Mouse (Mus musculus): Measurements from ENCODE around the gene Ino80e. TPM values are rescaled to one million over a fixed set of nuclear protein-coding genes. Genes with fewer than 3 reads are reported as not detected.

The Ino80e gene
- 26.9 and 34.5 TPM in 2 replicates for polyA plus RNA-seq (2012; rRNA removed)

DNA sequence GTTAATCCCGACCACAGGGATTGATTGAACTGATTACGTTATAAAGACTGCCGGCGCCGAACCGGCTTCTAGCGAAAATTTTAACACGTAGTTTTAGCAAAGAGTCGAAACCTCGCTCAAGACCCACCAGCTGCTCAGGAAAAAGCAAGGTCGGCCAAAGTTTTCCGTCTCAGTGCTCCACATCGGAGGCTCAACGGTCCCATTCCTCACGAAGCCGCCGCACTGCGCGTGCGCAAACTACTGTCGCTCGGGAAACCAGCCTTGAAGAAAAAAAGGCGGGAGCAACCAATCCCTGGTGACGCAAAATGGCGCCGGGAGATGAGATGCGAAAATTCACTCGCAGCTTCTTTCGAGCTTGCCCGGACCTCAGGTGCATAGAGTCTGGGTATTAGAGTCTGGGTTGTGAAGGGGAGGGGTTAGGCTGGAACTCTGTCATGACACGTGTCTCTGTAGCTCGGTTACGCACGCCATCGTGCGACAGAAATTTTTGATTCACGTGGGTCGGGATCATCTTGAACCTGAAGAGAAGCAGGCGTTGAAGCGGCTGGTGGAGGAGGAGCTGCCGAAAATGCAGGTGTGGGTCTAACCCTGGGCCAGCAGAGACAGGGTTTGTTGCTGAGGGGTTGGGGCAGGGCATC is at the start of gene Ino80e:
Ino80e (minus strand) TSS at position 231 of the 638 bp plus-strand sequence.

DNA sequence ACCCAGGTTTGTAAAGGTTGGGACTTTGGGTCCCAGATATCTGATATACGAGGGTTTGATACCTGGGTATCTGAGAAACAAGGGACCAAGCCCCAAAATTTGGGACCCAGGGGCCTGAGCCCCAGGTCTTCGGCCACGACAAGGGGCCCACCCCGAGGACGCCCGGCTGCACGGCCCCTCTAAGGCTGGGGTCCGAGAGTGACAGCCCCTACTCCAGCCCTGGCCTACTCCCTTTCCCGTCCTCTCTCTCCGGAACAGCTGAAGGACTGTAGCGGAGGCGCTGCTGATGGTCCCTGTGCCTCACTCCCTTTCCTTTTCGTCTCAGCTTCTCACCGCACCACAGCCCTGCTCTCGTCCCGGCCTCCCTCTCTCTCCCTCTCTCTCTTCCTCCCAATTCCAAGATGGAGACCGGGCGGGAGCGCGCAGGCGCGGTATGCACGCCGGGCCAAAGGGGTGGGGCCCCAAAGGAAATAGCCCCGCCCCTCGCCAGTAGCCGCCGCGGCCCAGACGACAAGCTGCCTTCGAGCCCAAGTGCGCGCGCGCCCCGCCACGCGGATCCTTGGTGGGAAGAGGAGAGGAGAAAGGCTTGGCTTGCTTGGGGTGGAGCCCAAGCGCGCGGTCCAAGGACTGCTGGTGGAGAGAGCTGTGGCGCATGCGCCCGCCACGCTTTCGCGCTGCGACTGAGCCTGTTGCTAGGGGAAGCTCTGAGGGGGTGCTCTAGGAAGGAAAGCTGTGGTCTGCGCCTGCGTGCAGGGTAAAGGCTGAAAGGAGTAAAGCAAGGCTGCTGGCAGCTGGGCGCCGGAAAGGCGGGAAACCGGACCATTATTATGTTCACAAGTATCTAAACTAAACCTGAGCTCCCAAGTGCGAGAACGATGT is 22.3 kb upstream of the Ino80e start, which contains the start of gene Taok2:
Taok2 (minus strand) TSS at position 418 of the 879 bp plus-strand sequence.

DNA sequence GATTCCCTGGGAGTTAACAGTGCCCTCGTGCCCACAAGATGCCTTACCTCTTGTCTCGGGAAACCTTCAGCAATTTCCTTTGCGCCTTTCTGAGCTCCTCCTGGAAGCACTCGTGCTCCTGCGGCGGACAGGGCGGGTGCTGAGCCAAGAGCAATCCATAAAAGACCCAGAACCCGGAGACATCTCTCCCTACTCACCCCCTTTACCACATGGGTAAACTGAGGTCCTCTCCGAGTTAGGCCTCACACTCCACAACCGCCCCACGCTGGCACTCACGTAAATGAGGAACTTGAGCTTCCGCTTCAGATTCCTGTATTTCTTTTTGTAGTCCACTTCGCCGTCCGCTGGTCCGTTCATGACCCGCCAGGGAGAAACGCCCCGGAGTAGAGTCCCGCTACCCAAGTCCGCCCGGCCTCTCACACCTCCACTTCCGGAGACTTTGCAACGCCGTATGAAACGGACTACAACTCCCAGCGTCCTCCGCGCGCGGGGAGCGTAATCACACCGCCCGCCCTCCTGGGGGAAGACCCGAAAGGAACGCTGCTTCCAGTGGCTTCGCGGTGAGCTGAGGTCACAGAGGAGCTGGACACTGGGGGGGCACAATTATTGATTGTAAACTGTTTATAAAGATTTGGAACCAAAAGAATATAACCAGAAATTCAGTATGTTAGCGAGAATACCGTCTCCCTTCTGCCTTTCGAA is 597 bp downstream of the Ino80e start, which contains the start of gene Hirip3:
Hirip3 (plus strand) TSS at position 544 of the 702 bp plus-strand sequence.

DNA sequence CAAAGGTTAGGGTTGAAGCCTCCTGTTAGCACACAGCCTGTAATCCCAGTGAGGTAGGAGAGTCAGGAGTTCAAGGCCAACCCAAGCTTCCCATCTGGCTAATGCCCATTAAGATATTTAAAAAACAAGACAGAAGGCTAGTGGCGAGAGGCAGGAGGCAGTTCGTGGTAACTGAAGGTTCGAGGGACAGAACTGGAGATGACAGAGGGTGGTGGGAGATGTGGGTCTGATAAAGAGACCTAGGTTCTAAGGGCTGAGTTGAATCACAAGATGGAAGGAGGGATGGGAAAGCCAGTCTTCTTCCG is 15.1 kb downstream of the Ino80e start, which contains the start of gene Doc2a:
Doc2a (plus strand) TSS at position 301 of the 305 bp plus-strand sequence.

GRCm38 (mm10) chr7:126831539-126831938 is 30.6 kb downstream of the Ino80e start, which contains the start of gene 4930451I11Rik:
Gene 4930451I11Rik (minus strand): TSS chr7:126831639.

Other genes starting within 250 kb of the Ino80e start
- gene Nupr1, start 231.5 kb downstream of the Ino80e start, polyA plus RNA-seq (2012; rRNA removed): 21.6 and 37.2 TPM in 2 replicates
- gene Sgf29, start 213.1 kb downstream of the Ino80e start, polyA plus RNA-seq (2012; rRNA removed): 35.5 and 43.7 TPM in 2 replicates
- 3.5 and 5.1 TPM in 2 replicates for gene Sult1a1, start 185.9 kb downstream of the Ino80e start, polyA plus RNA-seq (2012; rRNA removed)
- gene Bola2, start 167.0 kb downstream of the Ino80e start, polyA plus RNA-seq (2012; rRNA removed): 26.1 and 37.1 TPM in 2 replicates
- gene Slx1b, start 166.6 kb downstream of the Ino80e start, polyA plus RNA-seq (2012; rRNA removed): 8.4 and 8.8 TPM in 2 replicates
- gene Coro1a, start 154.6 kb downstream of the Ino80e start, polyA plus RNA-seq (2012; rRNA removed): 21.9 and 41.2 TPM in 2 replicates
- 242 and 263 TPM in 2 replicates for gene Mapk3, start 102.8 kb downstream of the Ino80e start, polyA plus RNA-seq (2012; rRNA removed)
- gene Gdpd3, start 96.0 kb downstream of the Ino80e start, polyA plus RNA-seq (2012; rRNA removed): 12.6 and 14.1 TPM in 2 replicates
- 169 and 334 TPM in 2 replicates for gene Ypel3, start 85.4 kb downstream of the Ino80e start, polyA plus RNA-seq (2012; rRNA removed)
- gene Tbx6, start 80.9 kb downstream of the Ino80e start, polyA plus RNA-seq (2012; rRNA removed): 2.0 and 2.5 TPM in 2 replicates
- 74.8 and 85.0 TPM in 2 replicates for gene Ppp4c, start 69.9 kb downstream of the Ino80e start, polyA plus RNA-seq (2012; rRNA removed)
- 3.8 and 6.7 TPM in 2 replicates for gene Fam57b, start 64.7 kb downstream of the Ino80e start, polyA plus RNA-seq (2012; rRNA removed)
- gene 4930451I11Rik, start 30.7 kb downstream of the Ino80e start, polyA plus RNA-seq (2012; rRNA removed): not detected in 2 replicates
- gene Doc2a, start 15.0 kb downstream of the Ino80e start, polyA plus RNA-seq (2012; rRNA removed): 0.08 TPM in 1 of 2 replicates, not detected in the other
- gene Hirip3, start 405 bp downstream of the Ino80e start, polyA plus RNA-seq (2012; rRNA removed): 2.2 and 2.3 TPM in 2 replicates
- 47.4 and 49.6 TPM in 2 replicates for gene Taok2, start 22.3 kb upstream of the Ino80e start, polyA plus RNA-seq (2012; rRNA removed)
- 97.1 and 106 TPM in 2 replicates for gene Tmem219, start 60.5 kb upstream of the Ino80e start, polyA plus RNA-seq (2012; rRNA removed)
- gene Kctd13, start 66.5 kb upstream of the Ino80e start, polyA plus RNA-seq (2012; rRNA removed): 7.3 and 9.2 TPM in 2 replicates
- gene Asphd1, start 87.2 kb upstream of the Ino80e start, polyA plus RNA-seq (2012; rRNA removed): 0.21 and 0.94 TPM in 2 replicates
- 1.9 and 2.3 TPM in 2 replicates for gene Sez6l2, start 88.2 kb upstream of the Ino80e start, polyA plus RNA-seq (2012; rRNA removed)
- gene Cdipt, start 113.5 kb upstream of the Ino80e start, polyA plus RNA-seq (2012; rRNA removed): 150 and 159 TPM in 2 replicates
- gene Cdiptos, start 113.7 kb upstream of the Ino80e start, polyA plus RNA-seq (2012; rRNA removed): 0.08 TPM in 1 of 2 replicates, not detected in the other
- 67.5 and 90.5 TPM in 2 replicates for gene Mvp, start 152.2 kb upstream of the Ino80e start, polyA plus RNA-seq (2012; rRNA removed)
- 0.94 TPM in 1 of 2 replicates, not detected in the other for gene Pagr1b, start 154.1 kb upstream of the Ino80e start, polyA plus RNA-seq (2012; rRNA removed)
- 8.5 TPM in 1 of 2 replicates, not detected in the other for gene Pagr1a, start 155.0 kb upstream of the Ino80e start, polyA plus RNA-seq (2012; rRNA removed)
- gene Gm42742, start 158.7 kb upstream of the Ino80e start, polyA plus RNA-seq (2012; rRNA removed): 1.6 and 8.9 TPM in 2 replicates
- gene Prrt2, start 158.8 kb upstream of the Ino80e start, polyA plus RNA-seq (2012; rRNA removed): 2.3 and 4.8 TPM in 2 replicates
- gene Maz, start 164.7 kb upstream of the Ino80e start, polyA plus RNA-seq (2012; rRNA removed): 76.8 and 314 TPM in 2 replicates
- 1.9 and 2.3 TPM in 2 replicates for gene Kif22, start 180.1 kb upstream of the Ino80e start, polyA plus RNA-seq (2012; rRNA removed)
- gene Zg16, start 225.0 kb upstream of the Ino80e start, polyA plus RNA-seq (2012; rRNA removed): 23.7 and 38.0 TPM in 2 replicates
- 13.6 and 14.9 TPM in 2 replicates for gene AI467606, start 229.0 kb upstream of the Ino80e start, polyA plus RNA-seq (2012; rRNA removed)

All from stomach, adult 2 months (tissue).